Mouse (Mus musculus) B cell, adult 2 months (primary cell): ENCODE measurements around the gene Trmt13.
A peak's percentile ranks its signal among the peaks of the same experiment; 100 is the strongest.

ENCODE experiments used
- DNase-seq, 2 experiments: peaks; one replicate each; pipeline ENCODE4 v3.0.0; 2022

Gene Trmt13

GRCm38 (mm10) chr3:116632971-116633370, 18.6 kb upstream of the Trmt13 start:
- DNase-seq: no peak

DNA sequence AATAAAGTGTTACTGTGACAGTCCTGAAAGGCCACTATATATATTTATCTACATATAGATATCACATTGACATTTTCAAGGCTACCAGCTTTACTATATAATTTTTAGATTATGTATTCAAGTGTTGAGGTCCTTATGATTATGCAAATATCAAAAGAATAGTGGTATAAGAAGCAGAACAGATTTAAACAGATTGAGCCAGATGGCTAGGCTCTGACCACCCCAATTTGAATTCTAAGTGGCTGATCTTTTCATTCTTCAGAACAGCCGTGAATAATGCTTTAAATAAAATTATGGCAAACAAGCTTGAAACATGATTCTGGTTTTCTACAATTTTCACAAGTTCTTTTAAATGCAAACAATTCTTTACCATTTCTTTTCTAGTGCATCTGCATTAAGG, 17.1 kb upstream of the Trmt13 start:
- DNase-seq: no peak

- DNase-seq: no peak
Observed at GRCm38 (mm10) chr3:116622641-116623040, 8.3 kb upstream of the Trmt13 start.

DNA sequence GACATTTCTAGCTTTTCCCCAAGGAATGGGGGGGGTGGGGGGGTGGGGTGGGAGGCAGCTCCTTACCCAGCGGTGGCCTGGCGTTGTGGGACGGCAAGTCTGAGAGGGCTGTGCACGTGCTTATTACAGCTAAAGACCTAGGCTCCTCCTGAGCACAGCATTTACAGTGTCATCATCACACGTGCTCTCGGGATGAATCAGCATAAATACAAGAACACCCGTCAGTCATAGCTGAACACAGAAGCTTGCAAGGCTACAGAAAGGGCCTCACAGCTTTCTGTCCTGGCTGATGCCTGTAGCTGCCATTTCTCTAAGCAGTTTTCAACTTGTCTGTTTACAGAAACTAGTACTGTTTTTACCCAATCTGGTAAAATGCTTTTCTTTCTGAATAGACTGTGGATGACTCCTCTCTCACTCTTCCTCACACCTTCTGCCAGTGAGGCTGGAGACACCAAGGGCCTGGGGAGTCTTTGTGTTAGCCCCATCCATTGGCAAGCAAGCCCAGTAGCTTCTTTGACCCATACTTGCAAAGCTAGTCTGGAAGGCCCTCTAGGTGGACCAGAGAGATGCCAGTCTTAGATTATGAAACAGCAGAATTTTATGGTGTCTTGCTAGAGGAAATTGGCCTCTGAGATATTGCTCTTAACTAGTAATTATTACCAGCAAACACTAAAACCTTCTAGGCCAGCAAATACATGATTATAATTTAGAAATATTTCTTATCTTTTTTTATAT, 6.4 kb upstream of the Trmt13 start:
- no peak for DNase-seq

DNA sequence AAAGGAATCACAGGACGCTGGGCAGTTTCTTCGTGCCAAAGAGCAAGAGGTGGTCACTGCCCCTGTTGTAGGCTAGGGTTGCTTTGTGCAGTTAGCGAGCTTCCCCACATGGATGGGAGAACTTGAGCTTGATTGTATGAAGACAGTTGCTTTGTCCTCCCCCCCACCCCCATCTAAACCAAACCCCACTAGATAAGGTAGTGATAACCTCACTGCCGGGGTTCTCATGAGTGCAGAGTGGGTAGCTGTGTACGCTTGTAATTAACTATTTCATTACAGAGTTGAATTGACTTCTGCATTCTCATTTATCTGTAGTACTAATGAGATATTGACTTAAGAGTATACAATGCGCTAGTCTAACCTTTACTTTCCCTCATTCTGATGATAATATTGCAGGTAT, 4.5 kb upstream of the Trmt13 start:
- DNase-seq: no peak

DNA sequence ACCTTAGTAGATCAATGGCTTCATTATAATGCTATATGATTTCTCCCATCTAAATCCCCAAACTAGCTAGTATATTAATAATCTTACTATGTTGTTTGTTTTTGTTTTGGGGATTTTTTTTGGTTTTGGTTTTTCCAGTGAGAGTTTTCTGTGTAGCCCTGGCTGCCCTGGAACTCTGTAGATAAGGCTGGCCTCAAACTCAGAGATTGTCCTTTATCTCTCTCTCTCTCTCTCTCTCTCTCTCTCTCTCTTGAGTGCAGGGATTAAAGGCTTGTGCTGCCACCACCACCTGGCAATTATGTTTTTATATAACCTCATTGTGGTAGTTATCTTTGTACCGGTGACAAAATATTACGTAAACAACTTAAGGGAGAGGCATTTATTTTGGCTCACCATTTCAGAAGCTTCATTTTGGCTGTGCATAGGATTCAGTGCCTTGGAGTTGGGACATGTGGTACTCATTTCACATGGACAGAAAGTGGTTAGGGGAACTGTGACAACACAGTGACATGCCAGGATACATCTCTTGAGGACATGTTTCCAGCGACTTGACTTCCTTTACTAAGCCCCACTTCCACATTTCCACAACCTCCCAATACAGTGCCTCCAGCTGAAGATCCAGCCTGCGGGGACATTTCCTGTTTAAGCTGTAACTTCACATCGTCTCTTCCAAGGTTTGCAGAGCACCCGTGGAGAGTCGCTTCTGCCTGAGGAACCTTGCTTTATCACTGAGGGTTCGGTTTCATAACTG, 1.1 kb upstream of the Trmt13 start:
- no peak for DNase-seq

GRCm38 (mm10) chr3:116604570-116604969, 9.8 kb downstream of the Trmt13 start:
- DNase-seq: no peak

DNA sequence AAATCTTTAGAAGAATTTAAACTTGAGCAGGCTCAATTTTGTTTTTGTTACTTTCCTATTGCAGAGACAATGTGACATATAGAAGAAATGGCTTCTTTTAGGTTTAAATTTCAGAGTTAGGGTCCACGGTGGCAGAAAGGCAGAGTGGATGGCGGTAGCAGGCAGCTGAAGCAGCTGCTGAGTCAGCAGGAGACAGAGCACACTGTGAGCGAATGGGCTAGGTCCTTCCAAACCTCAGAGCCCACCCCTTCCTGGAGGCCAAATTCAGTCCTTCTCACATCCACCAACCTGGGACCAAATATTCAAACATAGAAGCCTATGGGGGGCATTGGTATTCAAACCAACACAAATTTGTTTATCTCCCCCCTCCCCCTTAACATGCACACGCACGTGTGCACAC, 12.6 kb downstream of the Trmt13 start:
- DNase-seq: no peak

DNA sequence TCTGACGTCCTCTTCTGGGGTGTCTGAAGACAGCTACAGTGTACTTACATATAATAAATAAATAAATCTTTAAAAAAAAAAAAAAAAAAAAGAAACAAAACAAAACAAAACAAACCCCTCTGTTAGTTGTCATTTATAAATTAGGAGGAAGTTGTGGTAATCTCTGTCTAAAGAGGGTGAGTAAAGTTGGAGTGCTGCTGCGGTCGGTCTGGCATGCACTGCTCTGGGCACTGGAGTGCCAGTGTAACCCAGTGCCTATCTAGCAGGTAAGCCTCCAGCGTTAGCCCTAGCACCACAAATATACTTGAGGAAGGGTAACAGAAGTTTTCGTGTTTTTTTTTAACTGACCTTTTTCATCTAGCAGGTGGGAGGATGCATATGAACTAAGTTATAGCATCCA, 13.4 kb downstream of the Trmt13 start:
- no peak for DNase-seq

DNA sequence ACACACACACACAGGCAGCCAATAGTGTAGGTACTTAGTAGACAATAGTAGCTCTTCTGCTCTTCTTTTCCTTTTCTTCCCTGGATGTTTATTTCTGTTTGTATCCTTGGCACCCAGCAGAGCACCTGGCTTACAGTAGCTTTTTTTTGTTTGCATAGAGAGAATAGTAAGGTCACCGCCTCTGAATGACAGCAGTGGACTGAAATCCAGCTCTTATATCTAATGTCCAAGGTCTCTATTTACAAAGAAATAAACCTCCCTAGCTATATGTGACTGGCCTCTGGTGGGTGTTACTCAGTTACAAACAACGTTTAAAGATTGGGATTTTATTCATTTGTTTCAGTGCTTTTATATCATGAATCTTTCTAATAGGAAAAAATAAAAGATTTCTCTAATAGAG, 14.7 kb downstream of the Trmt13 start:
- DNase-seq: no peak

- peak in 1 of 2 experiments; percentile 2 for DNase-seq
Observed at GRCm38 (mm10) chr3:116595603-116595991, 18.8 kb downstream of the Trmt13 start.

GRCm38 (mm10) chr3:116594728-116595602, 19.4 kb downstream of the Trmt13 start, which contains the start of gene Sass6:
Sass6 (plus strand) TSS chr3:116594982.
- peak; percentile 95 to 96 for DNase-seq

- no peak for DNase-seq
Observed at GRCm38 (mm10) chr3:116594076-116594727, 20.2 kb downstream of the Trmt13 start.

GRCm38 (mm10) chr3:116582201-116582600, 32.2 kb downstream of the Trmt13 start:
- no peak for DNase-seq

DNA sequence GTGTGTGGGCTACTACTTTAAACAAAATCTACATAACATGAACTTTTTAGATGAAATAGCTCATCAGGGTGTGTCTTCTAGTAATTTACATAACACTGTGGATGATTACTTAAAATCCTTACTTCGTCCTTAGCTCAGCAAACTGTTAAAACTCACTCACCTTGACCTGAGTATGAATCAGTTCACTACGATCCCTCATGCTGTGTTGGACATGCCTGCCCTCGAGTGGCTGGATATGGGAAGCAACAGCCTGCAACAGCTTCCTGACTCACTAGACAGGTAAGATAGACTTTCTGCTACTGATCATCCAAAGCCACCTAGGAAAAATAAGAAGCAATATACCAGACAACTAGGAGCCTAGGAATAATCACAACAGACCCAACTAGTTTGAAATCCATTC, 37.1 kb downstream of the Trmt13 start:
- DNase-seq: no peak

DNA sequence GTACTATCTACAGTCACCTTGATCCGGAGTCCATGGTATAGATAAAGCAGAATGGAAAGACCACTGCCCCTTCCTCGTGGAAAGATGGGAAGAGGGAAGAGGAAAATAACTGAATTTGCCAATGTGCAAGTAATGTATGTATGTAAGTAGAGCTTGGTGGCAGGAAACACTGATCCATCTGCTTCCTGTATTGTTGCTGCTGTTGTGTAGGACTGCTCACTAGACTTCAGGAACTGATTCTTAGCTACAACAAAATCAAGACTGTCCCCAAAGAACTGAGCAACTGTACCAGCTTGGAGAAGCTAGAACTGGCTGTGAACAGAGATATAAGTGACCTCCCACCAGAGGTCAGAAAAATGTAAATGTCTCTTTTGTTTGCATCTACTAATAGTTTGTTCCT, 43.8 kb downstream of the Trmt13 start:
- no peak for DNase-seq

- DNase-seq: no peak
Observed at GRCm38 (mm10) chr3:116563095-116563492, 51.3 kb downstream of the Trmt13 start.

GRCm38 (mm10) chr3:116562408-116563094, 51.8 kb downstream of the Trmt13 start, which contains the start of gene Lrrc39:
Lrrc39 (plus strand) TSS chr3:116562973.
- DNase-seq: no peak

DNA sequence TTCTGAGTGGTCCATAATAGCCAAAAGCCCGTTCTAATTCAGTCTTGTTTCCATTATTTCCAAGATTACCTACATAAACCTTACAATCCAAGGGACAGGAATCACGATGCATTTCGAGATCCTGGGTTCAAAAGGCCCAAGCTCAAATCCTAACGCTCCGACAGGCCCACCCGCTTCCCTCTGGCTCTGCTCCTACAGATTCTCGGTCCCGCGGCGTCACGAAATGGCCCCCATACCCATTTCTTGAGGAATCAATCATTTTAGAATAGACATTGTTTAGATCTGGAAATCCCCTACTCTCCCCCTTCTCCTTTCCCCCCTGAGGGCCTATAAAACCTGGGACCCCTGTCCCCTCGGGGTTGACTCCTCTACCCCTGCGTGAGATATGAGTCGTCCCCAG, 53.1 kb downstream of the Trmt13 start:
- peak; percentile 39 to 44 for DNase-seq

- no peak for DNase-seq
Observed at GRCm38 (mm10) chr3:116551362-116551761, 63.0 kb downstream of the Trmt13 start.

DNA sequence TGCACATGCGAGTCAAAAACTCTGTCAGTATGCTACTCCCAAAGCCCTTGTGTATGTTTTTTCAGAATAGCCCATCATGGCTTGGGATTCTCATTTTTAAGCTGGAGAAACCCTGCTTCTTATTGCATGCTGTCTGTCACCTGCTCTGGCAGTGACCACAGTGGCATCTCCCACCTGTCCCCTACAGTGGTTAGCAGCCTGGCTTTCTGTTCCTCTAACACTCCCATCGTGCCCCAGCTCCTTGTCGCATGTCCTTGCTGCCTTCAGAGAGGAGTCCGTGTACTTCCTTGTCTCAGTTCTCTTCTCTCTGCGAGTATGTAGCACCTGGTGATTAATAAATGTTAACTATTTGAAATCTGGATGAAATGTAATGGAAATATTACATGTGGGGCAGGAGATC, 67.0 kb downstream of the Trmt13 start:
- DNase-seq: no peak

- DNase-seq: no peak
Observed at GRCm38 (mm10) chr3:116542532-116542931, 71.9 kb downstream of the Trmt13 start.
